Mouse (Mus musculus) lung, postnatal 25 days (tissue): Measurements from ENCODE around the gene Cnnm4.
A peak's percentile ranks its signal among the peaks of the same experiment; 100 is the strongest.

Source experiments
- DNase-seq: peaks from one replicate; pipeline ENCODE4 v3.0.0; 2022; ENCODE audit warnings: low spot score

Gene Cnnm4

DNA sequence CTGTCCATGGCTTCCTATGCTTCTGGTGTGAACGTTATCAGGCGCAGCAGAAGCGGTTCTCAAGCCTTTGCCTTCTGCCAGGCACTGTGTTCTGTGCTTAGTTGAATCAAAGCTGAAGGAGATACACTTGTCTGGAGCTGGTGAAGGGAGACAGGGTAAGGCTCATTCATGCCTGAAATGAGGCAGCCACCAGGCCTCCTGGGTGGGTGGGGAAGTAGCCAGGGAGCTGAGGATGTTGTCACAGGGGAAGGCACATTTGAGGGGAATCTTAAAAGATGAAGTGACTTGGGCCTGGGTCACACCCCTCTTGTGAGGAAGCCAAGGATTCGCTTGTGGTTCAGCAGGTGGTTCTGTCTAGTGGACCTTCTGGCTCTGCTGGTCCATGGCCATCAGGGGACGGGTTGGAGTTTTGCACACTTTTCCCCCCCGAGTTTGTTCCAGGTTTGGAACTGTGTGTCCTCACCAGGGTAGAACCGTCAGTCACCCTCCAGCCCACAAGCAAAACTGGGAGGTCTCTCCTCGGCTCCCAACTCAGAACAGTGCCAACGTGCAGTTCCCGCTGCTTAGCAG is 1.9 kb downstream of the Cnnm4 start:
- DNase-seq, result no peak

DNA sequence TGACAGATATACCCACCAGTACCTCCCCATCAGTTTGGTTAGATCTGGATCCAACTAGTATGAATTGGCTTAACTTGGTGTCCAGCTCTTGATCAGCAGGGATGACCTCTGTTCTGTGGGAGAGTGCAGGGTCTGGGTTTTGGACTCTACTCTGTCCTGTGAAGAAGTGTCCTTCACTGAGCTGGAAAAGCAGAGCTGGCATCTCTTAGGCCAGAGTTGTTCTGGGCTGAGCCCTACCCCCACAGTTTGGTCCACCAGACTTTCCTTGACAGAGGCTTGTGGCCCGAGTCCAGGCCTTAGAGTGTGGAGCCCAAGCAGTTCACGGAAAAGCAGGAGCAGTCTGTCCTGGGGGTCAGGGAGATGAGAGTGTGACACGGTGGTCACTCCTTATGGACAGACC is 3.2 kb downstream of the Cnnm4 start:
- DNase-seq, result no peak

DNA sequence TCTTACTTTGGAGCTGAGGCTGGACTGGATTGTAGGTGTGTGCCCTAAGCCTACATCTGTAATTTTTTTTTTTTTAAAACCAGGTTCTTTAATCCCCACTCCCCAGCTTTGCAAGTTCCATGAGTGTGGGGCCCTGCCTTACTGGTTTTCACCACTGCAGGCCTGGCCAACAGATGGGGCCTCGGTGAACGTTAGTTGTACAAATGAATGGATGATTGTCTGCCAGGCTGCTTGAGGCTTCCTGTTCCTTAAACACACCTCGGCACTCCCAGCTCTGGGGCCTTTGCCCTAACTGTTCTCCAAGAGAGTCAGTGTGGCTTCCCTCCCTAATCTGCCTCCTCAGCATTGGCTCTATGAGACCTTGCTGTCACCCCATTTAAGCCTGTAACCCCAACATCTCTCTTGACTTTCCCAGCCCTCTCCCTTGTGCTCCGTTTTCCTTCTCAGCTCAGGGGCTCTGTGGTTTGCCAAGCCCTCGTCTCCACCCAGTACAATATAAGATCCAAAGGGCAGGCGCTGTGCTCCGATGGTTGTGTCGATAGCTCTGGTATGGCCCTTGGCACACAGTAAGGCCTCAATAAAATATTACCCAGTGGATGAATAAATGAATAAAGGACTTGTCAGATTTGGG is 4.2 kb downstream of the Cnnm4 start:
- no peak for DNase-seq

DNA sequence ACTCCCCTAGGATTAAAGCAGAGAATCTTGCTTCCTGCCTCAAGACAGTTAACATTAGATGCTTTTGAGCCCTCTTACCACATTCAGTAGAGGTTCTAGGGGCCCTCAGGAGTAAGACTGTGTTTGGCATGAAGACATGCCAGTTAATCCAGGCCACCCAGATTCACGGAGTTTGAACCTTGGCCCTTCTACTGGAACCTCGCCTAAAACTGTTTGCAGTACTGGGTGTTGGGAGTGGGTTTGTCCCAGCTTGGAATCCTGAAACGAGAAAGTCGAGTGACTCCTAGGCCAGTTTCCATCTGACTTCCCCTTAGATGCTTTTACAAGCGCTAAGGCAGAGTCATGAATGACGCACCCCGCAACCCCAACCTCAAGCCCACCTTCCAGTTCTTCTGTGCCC is 5.0 kb downstream of the Cnnm4 start:
- no peak for DNase-seq

DNA sequence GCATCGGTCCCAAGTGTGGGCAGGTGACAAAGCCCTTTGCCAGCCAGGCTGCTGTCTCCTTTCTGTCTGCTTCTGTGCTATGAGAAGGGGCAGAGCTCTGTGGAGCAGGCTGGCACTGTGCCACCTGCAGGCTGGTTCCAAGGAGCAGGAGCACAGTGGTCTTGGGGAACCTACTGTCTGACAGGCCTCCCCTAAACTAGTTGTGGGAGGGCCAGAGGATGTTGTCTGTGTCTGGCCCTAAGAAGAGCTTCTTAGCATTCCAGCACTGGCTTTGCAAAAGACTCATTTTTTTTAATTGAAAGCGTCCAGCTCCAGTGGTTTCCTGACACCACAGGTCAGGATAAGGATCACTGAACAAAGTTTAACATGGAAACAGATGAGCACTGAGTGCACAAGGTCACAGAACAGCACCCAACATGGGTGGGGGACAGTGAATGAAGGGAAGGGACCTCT is 6.9 kb downstream of the Cnnm4 start:
- no peak for DNase-seq

DNA sequence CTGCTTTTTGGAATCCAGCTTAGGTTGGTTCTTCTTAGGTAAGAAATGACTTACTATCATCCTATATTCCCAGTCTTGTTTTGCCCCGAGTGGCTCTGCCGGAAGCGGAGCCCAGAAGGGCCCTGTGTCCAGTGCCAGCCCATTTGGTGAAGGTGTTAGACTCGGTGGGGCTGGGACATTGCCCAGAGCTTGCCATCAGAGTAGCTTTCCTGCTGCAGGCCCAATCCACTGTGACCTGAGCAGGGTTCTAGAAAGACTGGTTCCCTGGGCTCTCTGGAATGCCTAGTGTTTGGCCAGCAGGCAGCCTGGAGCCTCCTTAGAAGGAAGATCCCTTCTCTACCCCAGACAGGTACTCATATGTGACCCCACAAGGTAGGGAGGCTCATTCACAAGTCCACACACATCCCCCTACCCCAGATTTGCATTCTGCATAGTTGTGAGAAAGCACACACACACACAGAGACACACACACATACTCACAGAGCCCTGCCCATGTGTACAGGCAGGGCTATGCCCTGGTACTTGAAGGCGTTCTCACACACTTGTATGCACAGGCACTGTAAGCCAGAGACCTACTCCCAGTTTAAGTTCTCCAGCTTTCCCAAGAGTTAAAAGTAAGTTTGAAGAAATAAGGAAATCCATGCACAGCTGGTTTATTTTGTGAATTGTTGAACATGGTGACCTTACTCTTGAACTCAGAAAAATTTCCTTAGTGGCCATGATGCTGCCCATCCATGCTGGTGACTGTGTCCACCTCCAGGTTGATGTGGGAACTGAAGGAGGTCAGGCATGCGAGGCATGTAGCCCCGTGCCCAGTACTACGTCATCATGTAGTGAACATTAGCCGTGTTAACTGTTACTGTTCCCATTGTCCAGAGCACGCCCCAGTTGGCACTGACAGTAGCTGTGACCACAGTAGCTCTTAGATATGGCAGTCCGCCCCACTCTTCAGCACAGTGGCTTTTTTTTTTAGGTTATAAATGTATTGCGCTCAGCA is 8.8 kb downstream of the Cnnm4 start:
- no peak for DNase-seq

DNA sequence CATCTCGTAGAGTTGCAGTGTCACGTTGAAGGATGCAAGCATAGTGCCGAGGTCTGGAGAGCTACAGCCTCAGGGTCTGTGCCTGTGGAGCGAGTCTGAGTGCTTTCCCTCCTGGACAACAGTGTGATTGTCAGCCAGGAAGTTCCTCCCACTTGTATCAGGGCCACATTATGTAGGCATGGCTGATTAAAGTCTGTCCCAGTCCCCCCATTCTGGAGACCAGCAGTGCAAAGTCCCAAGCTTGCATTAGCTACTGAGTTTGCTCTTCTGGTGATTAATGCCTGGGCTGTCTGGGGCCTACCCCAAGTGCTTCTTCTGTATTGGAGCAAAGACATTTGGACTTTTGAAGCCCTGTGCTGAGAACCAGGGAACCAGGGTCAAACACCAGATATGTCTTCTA is 12.4 kb downstream of the Cnnm4 start:
- no peak for DNase-seq

DNA sequence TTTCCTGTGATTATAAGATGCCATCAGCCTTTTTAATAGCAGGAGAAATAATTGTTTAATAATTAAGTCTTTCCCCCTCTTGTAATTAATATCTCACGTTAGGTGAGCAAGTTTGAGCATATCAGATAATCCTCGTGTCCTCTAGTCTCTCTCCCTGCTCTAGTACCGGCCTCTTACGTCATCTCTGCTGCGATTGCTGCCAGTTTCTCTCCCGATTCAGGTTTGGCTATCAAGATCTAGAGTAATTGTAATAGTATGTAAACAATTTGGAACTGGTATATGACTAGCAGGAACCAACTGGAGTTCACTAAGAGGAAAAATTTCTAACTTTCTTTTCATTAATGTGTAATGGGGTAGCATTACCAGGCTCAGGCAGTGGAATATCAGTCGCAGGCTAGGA is 13.7 kb downstream of the Cnnm4 start:
- no peak for DNase-seq

DNA sequence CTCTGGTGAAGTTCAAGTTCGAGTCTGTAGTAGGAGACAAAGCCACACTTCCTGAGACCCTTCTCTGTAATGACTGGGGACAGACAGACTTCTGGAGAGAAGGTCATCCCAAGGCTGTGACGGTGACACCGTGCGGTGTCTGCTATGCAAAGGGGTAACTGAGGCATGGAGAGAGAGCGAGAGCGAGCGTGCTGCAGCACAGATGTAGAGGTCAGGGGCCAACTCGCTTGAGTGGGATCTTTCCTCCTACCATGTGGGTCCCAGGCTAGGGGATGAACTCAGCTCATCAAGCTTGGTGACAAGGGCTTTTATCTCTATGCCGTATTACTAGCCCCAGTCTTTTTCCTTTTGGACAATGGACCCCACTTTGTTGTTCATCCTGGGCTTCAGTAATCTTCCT is 15.7 kb downstream of the Cnnm4 start:
- no peak for DNase-seq

DNA sequence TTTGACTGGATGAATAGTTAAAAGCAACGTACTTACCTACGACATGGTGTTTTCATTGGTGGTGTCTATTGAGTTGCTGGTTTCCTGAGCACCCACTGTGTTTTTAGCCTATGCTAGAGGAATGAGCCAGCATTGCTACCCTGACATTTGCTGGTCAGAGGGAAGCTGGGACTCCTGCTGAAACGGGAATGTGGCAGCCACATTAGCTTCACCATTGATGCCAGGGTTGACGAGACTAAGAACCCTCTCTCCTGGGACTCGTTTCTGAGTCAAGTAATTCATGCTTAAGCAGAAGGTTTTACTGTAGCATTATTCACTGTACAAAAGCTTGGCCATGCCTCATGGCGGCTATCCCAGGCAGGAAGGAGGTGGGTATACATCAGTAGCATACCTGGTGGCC is 18.2 kb downstream of the Cnnm4 start:
- no peak for DNase-seq

DNA sequence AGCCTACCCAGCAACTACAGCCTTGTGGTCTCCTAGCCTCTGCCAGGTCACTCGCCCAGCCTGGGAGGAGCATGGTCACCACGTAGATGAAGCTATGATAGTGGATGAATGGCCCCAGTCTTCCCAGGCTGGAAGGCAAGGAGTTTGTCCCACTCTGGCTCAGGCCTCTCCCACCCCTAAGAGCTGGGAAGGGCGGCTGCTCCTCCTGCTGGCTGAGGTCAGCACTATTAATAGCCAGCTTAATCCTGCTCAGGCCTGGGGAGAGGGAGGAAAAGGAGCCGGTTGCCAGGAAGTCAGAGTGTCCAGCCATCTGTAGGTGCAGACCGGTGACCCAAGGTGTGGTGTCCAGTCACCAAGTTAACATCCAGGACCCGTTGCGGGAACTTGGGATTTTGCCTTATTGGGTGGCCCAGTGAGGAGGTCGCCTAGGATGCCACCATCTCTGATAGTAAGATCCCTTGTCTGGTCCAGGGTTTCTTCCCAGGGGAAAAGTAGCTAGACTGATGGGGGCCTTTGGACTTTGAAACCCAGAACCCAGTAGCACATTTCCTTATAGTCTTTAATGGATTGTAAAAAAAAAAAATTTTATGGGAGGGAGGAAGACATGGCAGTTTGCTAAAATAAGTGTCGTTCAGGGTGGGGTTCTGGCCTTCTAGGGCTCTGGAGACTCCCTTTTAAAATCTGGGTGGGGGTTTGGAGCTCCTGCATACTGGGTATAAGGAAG is 21.2 kb downstream of the Cnnm4 start:
- peak; percentile 61 for DNase-seq

DNA sequence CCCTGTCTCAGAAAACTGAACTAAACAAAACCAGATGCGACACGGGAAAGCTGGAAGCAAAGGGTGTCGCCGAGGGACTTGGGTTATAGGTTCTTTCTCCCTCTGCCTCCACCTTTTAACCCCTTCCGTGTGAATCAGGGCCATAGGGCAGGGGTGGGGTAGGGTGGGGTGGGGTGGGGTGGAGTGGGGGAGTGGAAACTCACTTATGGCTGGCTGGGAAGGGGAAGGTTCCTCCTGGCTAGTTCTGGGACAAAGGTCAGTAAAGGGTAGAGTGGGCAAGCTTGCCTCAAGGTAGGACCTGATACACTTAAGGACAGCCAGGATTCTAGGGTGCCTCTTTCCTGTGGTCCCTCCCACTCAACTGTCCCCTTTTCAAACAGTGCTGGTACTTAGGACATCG is 21.9 kb downstream of the Cnnm4 start:
- DNase-seq, result no peak

DNA sequence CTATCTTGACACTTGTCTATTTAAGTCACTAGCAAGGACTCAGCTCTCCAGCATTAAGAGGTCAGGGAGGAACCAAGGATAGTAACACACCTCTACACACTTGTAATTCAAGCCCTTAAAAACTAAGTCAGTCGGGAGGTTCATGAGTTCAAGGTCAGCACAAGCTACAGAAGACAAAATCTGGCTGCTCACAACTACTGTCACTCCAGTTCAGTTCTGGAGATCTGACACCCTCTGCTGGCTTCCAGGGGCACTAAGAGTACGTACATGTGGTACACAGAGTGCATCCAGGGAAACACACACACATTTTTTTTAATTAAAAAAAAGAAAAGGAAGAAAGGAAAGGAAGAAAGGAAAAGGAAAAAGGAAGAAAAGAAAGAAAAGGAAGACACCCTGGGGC is 25.3 kb downstream of the Cnnm4 start:
- no peak for DNase-seq

DNA sequence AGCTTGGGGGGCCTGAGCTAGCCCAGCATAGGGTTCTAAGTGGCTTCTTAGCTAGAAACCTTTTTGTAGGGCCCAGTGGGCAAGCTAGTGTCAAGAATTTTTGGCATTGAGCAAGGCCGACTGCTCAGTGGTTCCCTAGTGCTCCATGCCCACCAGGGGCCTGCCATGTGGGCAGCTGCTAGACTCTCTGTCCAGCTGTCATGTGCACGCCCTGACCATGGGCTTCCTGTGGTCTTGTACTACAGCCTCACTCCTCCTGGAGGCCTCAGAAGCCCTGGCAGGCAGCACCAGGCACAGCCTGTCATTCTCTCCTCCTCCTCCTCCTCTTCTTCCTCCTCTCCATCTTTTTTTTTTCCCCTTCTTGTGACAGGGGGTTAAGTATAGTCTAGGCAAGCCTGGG is 25.9 kb downstream of the Cnnm4 start:
- no peak for DNase-seq

DNA sequence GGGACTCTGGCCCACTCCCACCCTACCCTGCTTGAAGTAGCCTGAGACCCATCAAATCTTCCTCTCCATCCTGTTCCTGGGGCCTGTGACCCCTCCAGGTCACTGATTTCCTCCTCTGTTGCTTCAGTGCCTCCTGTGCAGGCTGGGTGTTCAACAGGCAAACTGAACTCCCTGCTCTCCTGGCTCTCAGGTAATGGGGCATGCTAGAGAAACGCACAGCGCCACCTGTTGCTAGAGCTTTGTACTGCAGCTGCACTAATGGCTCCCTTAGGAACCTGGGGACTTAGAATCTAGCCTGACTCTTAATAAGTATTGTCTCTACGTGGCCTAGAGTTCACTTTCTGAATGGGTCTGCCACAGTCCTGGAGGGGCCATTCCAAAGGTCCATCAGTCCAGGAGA is 29.8 kb downstream of the Cnnm4 start:
- peak; percentile 71 for DNase-seq

DNA sequence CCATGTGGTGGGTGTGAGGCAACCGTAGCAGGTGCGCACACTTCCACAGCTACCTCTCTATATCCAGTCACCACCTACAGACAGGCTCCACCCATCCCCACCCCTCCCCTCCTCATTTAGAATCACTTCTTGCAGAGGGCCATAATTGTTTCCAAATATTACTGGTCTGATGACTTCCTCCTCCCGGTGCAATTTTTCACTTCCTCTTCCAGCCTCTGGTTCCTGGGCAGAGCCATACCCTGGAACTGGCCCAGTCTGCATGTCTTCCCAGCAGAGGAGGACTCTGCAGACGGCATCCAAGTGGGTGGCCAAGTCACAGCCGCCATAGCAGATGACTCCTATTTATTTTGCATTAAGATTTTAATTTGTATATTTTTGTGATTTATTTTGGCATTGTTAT is 36.8 kb downstream of the Cnnm4 start:
- peak; percentile 13 for DNase-seq

DNA sequence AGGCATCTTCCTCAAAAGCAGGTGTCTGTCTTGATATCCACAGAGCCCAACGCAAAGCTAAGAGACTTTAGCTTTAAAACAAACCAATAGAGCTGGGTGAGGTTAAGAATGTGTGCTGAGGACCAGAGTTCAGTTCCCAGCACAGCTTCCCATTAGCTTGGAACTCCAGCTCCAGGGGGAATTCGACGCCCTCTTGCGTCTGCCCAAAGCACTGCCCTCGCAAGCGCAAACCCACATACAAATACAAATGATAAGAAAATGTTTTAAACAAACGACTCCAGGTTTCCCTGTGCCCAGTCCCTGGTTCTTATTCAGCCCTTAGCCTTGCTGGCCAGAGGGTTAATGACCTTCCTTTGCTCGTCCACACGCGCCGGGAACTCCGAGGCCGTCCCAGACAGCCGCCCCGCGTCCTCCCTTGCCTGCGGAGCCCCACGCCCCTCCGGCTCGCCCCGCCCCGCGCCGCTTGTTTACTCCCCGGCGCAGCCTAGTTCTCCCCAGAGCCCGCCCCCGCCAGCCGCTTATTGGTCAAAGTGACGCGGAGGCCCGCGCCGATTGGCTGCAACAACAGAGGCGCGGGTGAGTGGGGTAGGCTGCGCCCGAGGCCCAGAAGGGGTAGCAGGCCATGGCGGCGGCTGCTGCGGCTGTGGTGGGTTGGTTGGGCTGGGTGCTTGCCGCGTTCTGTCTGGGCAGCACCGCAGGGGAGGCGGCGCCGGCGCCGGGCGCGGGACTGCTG is 40.0 kb downstream of the Cnnm4 start, which contains the start of gene Cnnm3:
Gene Cnnm3 (plus strand): TSS at position 579 of the 733 bp plus-strand sequence.
- DNase-seq, result peak; percentile 99

DNA sequence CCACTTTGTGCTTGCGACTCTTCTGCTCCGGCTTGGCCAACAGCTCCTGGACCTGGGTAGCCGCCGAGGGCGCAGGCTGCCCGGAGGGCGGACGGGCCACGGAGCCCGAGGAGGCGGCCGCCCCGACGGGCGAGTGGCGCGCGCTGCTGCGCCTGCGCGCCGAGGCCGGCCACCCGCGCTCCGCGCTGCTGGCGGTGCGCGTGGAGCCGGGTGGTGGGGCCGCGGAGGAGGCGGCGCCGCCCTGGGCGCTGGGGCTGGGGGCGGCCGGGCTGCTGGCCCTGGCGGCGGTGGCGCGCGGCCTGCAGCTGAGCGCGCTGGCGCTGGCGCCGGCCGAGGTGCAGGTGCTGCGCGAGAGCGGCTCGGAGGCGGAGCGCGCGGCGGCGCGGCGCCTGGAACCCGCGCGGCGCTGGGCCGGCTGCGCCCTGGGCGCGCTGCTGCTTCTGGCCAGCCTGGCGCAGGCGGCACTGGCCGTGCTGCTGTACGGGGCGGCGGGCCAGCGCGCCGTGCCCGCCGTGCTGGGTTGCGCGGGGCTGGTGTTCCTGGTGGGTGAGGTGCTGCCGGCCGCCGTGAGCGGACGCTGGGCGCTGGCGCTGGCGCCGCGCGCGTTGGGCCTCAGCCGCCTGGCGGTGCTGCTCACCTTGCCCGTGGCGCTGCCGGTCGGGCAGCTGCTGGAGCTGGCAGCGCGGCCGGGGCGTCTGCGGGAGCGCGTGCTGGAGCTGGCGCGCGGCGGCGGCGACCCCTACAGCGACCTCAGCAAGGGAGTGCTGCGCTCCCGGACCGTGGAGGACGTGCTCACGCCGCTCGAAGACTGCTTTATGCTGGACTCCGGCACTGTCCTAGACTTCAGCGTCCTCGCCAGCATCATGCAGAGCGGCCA is 40.9 kb downstream of the Cnnm4 start:
- no peak for DNase-seq

DNA sequence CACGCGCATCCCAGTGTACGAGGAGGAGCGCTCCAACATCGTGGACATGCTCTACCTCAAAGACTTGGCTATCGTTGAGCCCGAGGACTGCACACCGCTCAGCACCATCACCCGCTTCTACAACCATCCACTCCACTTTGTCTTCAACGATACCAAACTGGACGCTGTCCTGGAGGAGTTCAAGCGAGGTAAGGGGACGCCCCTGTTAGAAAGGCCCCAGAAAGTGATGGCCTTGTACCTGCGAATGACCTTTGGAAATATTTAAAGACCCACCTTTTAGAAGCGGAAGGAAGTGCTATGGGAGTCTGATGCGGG is 41.5 kb downstream of the Cnnm4 start:
- no peak for DNase-seq

DNA sequence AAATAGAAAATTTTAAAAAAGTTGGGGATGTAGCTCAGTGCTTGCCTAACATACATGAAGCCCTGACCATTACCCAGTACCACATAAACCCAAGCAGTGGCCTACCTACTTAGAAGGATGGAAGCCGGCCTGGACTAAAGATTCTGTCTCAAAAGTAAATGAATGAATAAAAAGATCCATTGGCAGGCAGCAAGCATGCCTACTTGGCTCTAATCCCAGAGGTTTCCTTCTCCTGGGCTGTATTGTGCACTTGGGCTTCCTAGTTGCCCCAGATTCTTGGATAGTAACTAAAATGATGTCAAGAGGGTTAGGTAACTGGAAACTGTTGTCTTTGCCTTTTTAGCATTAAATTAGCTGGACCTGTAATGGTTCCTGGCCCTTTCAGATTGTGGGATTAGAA is 41.9 kb downstream of the Cnnm4 start:
- no peak for DNase-seq

DNA sequence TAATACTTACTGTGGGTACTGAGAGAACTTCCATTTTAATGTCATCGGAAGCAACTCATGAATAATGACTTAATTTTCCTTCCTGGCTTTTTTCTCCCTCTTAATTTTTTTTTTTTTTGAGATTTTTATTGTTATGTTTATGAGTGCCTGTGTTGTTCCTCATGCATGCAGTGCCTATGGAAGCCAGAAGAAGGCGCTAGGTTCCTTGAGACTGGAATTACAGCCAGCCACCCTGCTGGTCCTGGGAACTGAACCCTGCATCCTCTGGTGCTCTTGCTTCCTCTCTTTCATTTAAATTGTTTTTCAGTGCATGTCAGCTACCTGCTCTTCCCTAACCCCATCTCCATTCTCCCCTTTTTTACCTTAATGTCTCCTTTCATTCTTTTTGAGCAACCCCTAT is 42.3 kb downstream of the Cnnm4 start:
- DNase-seq, result peak; percentile 18
